Mouse (Mus musculus) embryo, embryonic 10 days (tissue): ENCODE measurements around the gene Prkcg.

Source experiments
- DNase-seq: peaks from one replicate; pipeline ENCODE4 v3.0.0-alpha.2; 2015; ENCODE audit warnings: low spot score

Prkcg gene

DNA sequence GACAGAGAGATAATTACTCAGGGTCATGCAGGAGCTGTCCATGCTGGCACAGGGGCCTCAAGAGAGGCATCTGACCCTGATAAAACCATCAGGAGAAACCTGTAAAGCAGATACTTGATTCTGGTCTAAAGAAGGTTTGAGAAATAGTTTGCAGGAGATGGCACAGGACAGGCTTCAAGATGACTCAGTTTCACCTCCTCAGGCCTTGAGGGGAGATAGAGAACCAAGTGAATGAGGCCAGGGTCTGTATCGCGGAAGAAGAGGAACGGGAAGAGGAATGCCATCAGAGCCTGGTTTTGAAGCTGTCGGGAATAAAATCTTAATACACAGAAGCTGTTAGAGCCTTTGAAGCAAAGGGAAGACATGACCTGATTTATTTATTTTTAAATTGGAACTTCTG, 28.7 kb downstream of the Prkcg start:
- DNase-seq = no peak

DNA sequence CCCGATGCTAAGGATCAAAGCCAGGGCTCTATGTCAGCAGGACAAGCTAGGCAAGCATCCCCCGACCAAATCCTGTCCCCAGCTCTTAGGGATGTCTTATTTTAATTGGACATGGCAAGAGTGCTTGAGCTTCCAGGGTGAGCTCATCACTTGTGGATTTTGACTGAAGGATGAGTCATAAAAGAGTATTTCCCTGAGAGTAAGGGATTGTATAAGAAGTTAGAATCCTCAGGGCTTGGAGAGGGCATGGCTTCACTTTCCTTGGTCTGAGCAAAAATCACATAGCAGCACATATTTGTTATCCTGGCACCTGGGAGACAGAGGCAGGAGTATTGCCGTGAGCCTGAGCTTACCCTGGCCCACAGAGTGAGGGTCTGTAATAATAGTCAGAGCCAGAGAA, 31.9 kb downstream of the Prkcg start:
- no peak for DNase-seq

DNA sequence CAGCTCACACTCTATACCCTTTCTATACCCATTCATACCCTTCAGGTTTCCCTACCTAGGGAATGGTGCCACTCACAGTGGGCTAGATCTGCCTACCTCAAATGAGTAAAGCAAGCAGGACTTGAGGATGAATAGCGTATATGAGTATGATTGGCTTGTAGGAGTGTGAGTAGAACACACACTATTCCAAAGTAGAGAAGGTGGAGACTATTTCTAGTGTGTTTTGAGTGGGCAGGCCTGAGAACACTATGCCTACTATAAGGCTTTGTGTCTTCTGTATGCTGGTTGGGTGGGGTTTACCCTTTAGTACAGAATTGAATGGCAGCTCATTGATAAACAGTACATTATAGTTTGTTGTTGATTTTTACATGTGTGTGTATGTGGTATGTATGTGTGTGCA, 34.8 kb downstream of the Prkcg start:
- no peak for DNase-seq

DNA sequence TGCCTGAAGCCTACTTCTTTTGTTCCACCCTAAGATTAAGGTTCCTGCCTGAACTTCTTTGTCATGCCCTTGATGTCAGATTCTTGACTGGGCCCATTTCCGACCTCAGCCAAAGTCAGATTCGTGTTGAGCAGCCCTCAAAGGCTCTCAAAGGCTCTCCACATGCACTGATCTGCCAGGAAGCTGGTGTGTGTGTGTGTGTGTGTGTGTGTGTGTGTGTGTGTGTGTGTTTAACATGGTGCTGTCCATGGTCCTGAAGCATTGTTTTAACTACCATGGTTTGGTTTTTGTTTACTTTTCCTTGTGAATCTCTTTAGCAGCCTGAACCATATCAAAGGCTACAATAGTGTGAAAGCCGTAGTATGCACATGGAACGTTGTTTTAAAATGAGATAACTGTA, 39.0 kb downstream of the Prkcg start:
- peak; percentile 36 for DNase-seq

DNA sequence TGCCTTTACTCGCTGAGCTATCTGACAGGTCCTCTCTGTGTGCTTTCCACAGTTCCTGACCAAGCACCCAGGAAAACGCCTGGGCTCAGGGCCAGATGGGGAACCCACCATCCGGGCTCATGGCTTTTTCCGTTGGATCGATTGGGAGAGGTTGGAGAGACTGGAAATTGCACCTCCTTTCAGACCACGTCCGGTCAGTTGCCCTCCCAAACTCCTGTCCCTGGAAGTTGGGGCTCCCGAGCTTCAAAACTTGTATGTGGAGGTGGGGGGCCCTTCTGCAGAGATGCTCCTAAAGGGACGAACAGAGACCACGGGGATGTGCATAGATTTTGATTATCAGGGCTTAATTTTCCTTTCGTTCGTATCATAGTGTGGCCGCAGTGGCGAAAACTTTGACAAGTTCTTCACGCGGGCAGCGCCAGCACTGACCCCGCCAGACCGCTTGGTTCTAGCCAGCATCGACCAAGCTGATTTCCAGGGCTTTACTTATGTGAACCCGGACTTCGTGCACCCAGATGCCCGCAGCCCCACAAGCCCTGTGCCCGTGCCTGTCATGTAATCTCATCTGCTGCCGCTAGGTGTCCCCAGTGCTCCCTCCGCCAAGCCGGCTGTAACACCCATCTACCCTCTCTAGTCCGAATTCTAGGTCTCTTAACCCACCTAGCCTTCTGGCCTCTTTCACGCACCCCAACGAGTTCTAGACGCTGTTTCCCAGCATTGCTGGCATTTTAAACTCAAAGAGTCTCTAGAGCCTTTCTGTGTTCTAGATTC, 41.0 kb downstream of the Prkcg start:
- peak; percentile 86 for DNase-seq

DNA sequence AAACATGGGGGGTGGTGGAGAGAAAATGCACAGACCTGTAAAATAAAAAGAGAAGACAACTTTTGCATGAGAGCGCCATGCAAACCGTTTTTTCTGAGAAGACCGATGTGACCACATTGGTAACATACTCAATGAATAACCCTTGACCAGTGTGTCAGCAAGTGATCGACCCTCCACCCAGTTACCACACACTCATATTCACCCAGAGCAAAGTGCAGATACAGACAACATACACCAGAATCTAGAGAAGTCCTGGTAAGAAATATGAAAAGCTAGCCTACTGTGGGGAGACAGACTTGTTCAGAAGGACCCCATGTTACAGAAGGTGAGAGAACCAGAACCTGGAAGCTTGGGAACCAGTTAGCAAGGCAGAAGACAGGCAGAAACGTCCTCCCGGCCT, 42.2 kb downstream of the Prkcg start:
- no peak for DNase-seq

DNA sequence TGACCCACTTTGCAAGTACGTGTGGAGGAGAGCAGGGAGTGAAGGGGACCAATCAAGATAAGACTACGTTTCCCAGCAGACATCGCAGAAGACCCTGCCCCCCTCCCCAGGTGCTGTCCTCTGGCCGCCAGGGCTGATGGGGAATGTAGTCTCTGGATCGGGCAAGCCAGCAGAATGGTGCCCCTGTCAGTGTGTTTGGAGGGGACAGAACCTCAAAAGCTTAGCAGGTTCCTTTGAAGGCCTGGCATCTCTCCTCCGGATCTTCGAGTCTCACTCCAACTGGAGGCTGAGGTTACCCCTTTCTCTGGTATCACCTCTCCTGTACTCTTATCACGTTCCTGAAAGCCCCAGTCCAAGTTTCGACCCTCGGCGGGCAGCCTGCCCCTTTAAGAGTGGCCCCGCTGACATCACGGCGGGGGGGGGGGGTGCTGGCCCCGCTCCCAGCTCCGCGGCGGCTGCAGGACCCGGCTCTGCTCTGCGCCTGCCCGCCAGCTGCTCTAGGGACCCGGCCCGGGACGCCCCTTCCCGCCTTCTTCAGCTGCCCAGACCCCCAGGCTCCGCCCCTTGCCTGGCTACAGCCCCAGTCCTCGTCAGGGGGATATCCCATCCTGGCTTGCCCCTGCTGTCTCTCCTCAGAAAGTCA, 42.7 kb downstream of the Prkcg start:
- peak; percentile 89 for DNase-seq

DNA sequence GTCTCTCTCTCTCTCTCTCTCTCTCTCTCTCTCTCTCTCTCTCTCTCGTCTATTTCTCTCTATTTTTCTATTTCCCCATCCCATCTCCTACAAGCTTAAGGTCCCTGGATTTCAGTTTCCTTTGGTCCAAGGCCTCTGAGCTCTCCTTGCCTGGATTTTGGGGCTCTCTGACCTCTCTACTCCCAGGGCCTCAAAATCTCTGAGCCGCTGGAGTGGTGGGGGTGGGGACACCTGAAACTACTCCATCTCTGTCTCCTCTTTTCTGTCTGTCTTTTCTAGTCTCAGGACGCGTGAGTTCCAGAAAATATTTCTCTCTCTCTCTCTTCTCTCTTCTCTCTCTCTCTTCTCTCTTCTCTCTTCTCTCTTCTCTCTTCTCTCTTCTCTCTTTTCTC, 43.2 kb downstream of the Prkcg start:
- no peak for DNase-seq

DNA sequence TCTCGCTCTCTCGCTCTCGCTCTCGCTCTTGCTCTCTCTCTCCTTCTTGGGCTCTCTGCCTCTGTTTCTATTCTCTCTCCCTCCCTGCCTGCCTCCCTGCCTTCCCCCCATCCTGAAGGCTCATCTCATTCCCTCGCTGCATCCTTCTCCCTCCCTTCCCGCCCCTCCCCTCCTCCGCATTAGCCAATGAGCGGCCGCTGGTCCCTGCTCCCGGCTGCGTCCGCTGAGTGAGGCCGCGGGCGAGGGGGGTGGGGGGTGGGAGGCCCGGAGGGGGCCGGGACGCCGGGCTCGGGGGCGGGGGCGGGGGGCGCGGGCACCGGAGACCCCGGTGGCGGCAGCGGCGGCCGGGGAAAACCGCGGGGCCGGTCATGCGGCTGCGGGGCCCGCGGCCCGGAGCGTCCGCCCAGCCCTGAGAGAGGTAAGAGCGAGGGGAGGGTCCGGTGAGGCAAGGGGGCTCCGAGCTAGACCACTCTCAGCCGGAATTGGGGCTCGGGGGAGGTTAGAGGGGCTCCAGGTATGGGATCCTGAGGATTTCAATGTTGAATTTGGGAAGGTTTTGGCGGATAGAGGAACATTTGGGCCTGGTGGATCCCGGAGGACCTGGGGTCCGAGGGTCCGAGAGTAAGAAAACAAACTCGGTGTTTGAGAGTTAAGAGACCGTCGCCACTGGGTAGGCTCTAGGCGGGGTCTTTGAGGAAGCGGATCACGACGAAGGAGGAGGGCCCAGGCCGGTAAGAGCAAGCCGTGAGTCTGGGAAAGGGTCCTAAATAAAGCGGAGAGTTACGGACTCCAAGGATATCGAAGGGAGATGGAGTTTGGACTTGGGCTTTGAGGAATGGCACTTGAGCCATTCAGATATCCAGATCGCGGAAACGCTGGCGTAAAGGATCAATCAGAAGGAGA, 43.9 kb downstream of the Prkcg start, which contains the start of gene Cacng7:
Gene Cacng7, plus strand, starts transcription at position 337 of the 903 bp plus-strand sequence.
- DNase-seq = peak; percentile 77

DNA sequence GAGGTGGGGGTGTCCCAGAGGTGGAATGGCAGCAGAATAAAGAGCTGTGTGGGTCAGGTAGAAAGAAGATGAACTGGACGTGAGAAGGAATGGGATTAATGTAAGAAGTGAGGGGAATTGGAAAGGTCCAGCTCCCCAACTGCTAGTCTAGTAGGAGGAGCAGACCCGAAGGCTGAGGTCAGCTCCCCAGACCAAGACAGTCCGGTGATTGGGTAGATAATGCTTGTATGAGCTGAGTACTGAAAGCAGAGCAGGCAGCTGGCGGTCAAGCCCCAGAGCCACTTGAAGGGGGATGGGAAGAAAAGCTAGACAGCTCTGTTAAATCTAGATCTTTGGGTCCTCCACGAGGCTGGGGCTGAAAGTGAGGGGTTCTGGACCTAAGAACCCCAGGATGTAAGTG, 44.6 kb downstream of the Prkcg start:
- peak; percentile 43 for DNase-seq

DNA sequence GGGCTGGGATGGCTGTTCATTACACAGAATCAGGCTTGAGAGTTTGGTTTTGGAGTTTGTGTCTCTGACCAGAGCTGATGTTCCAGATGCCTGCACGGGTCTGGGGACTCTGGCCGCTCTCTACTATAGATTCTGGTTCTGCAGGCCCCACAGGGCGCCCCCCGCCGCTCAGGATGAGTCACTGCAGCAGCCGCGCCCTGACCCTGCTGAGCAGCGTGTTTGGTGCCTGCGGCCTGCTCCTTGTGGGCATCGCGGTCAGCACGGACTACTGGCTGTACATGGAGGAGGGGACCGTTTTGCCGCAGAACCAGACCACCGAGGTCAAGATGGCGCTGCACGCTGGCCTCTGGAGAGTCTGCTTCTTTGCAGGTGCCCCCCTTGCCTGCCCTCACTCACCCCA, 47.4 kb downstream of the Prkcg start:
- DNase-seq = no peak

DNA sequence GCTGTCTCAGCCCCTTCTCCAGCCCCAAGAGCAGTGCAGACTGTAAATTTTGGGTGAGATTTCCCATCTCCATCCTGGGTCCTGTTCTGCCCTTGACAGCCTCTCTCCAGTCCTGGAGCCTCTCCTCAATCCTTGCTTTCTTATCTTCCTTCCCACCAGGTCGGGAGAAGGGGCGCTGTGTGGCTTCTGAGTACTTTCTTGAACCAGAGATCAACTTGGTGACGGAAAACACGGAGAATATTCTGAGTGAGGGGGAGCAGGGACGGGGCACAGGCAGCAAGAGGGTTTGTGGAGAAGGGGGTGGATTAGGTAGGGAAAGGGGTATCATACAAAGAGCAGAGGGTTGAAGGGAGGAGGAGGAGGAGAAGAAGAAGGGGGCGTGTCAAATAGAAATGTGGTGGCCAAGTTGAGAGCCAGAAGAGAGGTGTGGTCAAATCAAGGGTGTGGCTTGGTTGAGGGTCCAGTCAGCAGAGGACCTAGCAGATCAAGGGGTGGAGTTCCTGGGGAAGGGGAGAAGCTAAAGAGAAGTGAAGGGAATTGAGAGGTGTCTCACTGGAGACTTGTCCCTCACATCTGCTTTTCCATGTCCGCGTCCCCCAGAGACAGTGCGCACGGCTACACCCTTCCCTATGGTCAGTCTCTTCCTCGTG, 49.4 kb downstream of the Prkcg start:
- DNase-seq = no peak

DNA sequence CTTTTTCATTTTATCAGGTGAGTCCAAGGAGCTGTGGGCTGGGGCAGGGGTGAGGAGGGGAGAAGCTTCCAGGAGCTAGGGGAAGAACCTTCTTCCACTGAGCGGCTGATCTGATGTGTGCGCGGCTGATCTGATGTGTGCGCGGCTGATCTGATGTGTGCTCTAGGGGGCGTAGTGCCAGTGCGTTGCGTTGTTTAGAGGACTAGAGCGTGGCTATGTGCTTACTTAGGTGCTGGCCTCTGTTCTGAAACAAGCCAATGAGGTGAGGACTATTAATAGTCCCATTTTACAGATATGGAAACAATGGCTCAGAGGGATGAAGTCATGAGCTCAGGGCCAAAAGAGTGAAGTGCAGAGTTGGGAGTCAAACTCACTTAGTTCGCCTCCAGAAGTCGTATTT, 50.0 kb downstream of the Prkcg start:
- DNase-seq = no peak

DNA sequence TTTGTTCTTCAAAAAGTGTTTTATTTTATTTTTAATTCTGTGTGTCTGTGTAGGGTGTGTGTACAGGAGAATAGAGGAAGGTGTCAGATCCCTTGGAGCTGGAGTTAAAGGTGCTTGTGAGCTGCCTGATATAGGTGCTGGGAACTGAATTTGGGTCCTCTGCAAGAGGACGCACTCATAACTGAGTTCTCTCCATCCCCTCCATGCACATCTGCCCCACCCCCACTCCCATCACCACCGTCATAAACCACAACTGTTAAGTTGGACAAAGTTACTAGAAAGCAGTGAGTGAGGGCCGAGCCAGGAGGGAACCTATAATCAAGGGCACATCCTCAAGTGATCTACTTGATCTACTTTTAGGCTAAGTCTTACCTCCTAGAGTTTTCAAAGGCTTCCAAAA, 54.9 kb downstream of the Prkcg start:
- DNase-seq = no peak

DNA sequence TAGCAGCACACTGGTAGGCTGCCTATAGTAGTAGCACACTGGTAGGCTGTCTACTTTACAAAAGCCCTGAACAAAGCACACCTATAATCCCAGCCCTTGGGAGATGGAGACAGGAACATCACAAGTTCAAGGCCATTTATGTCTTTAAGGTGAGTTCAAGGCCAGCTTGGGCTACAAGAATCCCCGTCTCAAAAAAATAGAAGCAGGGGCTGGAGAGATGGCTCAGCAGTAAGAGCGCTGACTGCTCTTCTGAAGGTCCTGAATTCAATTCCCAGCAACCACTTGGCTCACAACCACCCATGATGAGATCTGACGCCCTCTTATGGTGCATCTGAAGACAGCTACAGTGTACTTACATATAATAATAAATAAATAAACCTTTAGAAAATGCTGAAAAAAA, 56.3 kb downstream of the Prkcg start:
- no peak for DNase-seq

DNA sequence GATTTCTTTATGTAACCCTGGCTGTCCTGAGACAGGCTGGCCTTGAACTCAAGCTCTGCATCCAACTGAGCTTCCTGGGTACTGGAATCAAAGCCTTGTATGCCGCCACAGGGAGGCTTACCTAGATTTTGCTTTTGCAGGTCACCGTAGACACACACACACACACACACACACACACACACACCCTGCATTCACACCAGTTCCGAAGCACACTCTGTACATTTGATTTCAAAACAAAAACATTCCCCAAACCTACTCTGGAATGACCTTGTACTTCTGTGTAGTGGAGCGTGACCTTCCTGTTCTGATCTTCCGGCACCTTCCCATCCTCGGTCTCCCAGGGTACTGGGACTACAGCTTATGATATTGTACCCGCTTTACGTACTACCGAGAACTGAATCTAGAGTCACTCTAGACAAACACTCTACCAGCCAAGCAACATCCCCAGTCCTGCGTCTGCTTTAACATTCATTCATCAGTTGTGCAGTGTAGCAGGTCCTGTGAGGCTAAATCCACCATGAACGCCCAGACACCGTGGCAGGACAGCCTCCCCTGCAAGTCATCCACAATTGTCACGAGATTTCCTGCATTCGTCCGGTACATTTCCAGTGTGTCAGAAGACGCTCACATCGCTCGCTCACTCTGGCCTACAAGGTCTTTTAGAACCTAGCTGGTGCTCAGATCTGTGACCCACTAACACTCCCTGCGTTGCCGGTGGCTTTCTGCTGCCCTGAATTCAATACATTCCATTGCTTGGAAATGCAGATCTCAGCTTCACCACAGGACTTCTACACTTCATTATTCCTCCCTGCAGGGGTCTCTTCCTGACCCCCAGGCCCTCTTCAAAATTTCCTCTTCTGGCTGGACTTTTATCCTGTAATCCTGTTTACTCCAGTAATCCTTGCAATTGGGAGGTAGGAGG, 58.6 kb downstream of the Prkcg start:
- DNase-seq = no peak

DNA sequence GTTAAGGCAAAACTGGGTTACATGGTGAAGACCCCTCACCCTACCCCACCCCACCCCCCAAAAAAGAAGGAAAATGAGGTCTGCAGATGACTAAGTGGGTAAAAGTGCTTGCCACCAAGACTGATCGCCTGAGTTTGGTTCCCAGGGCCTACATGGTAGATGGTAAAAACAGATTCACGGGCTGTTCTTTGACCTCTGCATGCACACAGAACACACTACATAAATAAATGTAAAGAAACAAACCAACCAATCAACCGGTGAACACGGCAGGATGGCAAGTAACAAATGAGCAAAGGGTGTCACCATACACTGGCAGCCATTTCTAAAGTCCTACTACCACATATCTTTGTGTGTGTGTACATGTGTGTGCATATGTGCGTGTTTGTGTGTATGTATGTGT, 59.3 kb downstream of the Prkcg start:
- DNase-seq = no peak

DNA sequence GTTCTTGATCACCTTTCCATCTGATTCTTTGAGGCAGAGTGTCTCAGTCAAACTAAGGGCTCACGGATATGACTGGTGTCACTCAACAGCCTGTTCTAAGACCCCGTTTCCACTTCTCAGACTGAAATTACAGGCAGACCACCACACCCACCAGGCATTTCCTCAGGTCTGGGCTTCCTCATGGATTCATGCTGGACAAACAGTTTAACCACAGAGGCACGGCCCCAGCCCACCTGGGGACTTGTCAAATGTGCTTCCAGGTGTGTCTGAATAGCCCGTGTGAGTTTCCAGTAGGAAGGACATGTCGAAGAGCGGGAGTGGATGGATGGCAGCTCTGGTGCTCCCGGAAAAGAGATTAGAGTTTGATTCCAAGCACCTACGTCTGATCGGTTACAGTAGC, 60.8 kb downstream of the Prkcg start:
- DNase-seq = no peak

DNA sequence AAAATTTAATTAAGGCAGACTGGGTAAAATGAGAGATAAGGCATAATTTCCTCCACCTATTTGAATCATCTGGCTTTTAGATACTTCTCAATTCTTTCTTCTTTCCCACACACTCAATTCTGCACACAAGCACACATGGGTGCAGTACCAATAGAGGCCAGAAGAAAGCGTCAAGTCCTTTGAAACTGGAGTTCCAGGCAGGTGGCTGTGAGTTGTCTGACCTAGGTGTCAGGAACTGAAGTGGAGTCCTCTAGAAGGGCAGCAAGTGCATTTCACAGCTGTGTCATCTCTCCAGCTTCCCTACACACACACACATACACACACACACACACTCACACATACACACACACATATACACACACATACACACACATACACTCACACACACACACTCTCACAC, 62.6 kb downstream of the Prkcg start:
- DNase-seq = no peak

DNA sequence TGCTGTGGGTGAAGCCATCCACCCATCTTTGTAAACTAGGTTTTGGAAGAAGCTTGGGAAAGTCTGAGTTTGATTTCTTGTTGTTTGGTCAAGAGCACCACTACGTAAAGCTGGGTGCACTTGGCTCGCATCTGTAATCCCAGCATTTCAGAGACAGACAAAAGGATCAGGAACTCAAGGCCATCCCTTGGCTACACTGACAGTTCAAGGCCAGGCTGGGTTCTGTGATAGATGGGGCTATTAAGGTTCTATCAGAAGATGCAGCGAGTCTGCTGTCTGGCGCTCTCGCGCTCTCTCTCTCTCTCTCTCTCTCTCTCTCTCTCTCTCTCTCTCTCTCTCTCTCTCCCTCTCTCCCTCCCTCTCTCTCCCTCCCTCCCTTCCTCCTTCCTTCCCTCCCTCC, 65.9 kb downstream of the Prkcg start:
- DNase-seq = no peak

DNA sequence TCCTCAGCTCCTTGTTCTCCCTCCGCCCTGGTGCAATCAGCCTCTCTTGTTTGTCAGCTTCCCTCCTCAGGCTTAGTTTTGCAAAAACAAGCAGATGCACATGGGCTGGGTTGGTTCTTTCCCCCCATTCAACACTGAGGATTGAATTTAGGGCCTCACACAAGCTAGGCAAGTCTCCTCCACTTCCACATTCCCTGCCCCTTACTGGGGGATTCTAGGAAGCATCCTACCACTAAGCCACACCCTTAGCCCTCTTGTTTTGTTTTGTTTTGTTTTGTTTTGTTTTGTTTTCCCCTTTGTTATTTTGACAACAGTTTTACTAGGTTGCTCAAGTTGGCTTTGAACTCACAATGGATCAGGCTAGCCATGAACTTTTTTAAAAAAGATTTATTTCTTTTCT, 71.7 kb downstream of the Prkcg start:
- DNase-seq = no peak
